Mouse (Mus musculus): ENCODE measurements around the gene Tom1l2. TPM values are rescaled to one million over a fixed set of nuclear protein-coding genes. Genes with fewer than 3 reads are reported as not detected.
A peak's percentile ranks its signal among the peaks of the same experiment; 100 is the strongest.

Tom1l2 gene
- total and polyA plus RNA-seq, 2 experiments from 2014 or later: 49.4 to 120 TPM

- Histone ChIP-seq H3K9ac (replicated peaks; ENCODE audit: low read length, poor library complexity, severe bottlenecking) (no peak overlapping the region), H3K27me3 (ENCODE audit: insufficient read depth, low read length) (no peaks in the 10 kb centered on the region), H3K9me3 (ENCODE audit: low read length) (no peaks in the 10 kb centered on the region), H3K27ac (ENCODE audit: low read depth, low read length) (no peak overlapping the region), H3K4me1 (ENCODE audit: insufficient read depth, low read length) (0 out of 2 replicates have a peak, but pooled peaks cover 2% of the 10 kb centered on the region), H3K4me3 (ENCODE audit: low read depth, low read length) (no peak overlapping the region), H3K4me2 (ENCODE audit: low read depth, low read length, poor library complexity, severe bottlenecking) (no peak overlapping the region), H3K36me3 (ENCODE audit: insufficient read depth, low read length) (no peaks in the 10 kb centered on the region)
- no peak for ATAC-seq (ENCODE audit: low FRiP score)
- no peak for DNase-seq (ENCODE audit: low spot score)
- no peak for TF ChIP-seq CTCF (IDR thresholded peaks at IDR 0.05)
Measured at GRCm38 (mm10) chr11:60323731-60324130, 29.0 kb downstream of the Tom1l2 start.

GRCm38 (mm10) chr11:60321438-60321837 is 31.3 kb downstream of the Tom1l2 start:
- H3K27ac ChIP-seq (ENCODE audit: low read depth, low read length): 0 out of 2 replicates have a peak overlapping the region, but pooled peaks have one; percentile 6
- no peak overlapping the region for H3K4me3 ChIP-seq (ENCODE audit: low read depth, low read length)
- H3K4me1 ChIP-seq (ENCODE audit: insufficient read depth, low read length): 0 out of 2 replicates have a peak, but pooled peaks cover 4% of the 10 kb centered on the region
- no peaks in the 10 kb centered on the region for H3K9me3 ChIP-seq (ENCODE audit: low read length)
- 72% methylated on average over 2 of the region's 2 CpGs for WGBS
- no peaks in the 10 kb centered on the region for H3K27me3 ChIP-seq (ENCODE audit: insufficient read depth, low read length)
- no peak overlapping the region for H3K9ac ChIP-seq (replicated peaks; ENCODE audit: low read length, poor library complexity, severe bottlenecking)
- ATAC-seq (ENCODE audit: low FRiP score): no peak
- H3K4me2 ChIP-seq (ENCODE audit: low read depth, low read length, poor library complexity, severe bottlenecking): no peak overlapping the region
- no peak for DNase-seq (ENCODE audit: low spot score)
- H3K36me3 ChIP-seq (ENCODE audit: insufficient read depth, low read length): no peaks in the 10 kb centered on the region
- no peak for TF ChIP-seq CTCF (IDR thresholded peaks at IDR 0.05)

- Histone ChIP-seq H3K27ac (ENCODE audit: low read depth, low read length) (peak overlapping the region; percentile 32; the same call in 1 of the 2 replicates), H3K4me3 (ENCODE audit: low read depth, low read length) (no peak overlapping the region), H3K4me2 (ENCODE audit: low read depth, low read length, poor library complexity, severe bottlenecking) (no peak overlapping the region), H3K36me3 (ENCODE audit: insufficient read depth, low read length) (no peaks in the 10 kb centered on the region), H3K27me3 (ENCODE audit: insufficient read depth, low read length) (no peaks in the 10 kb centered on the region), H3K9me3 (ENCODE audit: low read length) (no peaks in the 10 kb centered on the region), H3K9ac (replicated peaks; ENCODE audit: low read length, poor library complexity, severe bottlenecking) (no peak overlapping the region), H3K4me1 (ENCODE audit: insufficient read depth, low read length) (0 out of 2 replicates have a peak, but pooled peaks cover 4% of the 10 kb centered on the region)
- no peak for DNase-seq (ENCODE audit: low spot score)
- ATAC-seq (ENCODE audit: low FRiP score): no peak
- 57% methylated on average over 8 of the region's 8 CpGs for WGBS
- TF ChIP-seq CTCF (IDR thresholded peaks at IDR 0.05): no peak
Measured at GRCm38 (mm10) chr11:60320426-60321037, 32.2 kb downstream of the Tom1l2 start.

DNA sequence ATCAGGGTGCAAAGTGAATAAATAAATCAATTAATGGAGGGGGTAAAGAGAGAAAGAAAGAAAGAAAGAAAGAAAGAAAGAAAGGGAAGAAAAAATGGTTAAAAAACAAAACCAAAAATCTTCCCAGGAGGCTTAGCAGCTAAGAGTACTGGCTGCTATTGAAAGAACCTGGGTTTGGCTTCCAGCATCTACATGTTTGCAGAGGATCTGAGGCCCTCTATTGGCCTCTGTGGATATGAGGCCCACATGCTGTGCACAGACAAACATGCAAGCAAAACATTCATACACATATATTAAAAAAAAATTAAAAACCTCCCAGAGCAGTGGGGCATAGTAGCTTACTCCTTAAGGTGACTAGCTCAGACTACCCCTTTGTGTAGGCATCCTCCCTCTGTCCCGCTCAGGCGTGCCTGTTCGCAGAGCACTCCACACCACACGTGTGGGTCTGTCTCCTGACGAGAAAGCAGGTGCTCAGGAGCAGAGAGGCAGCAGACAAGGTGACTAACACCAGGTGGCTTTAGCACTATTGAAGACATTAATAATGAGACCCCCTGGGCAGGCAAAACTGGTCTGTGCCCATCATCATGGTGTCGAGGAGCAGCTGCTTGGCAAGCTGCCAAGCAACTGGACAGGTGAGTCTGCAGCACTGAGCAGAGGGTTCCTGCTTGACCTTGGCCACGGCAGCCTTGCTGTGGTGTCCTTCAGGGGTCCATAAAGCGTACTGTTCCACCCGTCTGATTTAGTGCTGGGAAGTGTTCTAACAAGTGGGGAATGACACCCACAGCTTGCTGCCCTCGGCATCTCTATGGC is 33.2 kb downstream of the Tom1l2 start:
- 67% methylated on average over 10 of the region's 10 CpGs for WGBS
- peak overlapping the region; percentile 14; the same call in 1 of the 2 replicates for H3K27ac ChIP-seq (ENCODE audit: low read depth, low read length)
- H3K4me1 ChIP-seq (ENCODE audit: insufficient read depth, low read length): 0 out of 2 replicates have a peak, but pooled peaks cover 4% of the 10 kb centered on the region
- H3K4me3 ChIP-seq (ENCODE audit: low read depth, low read length): no peak overlapping the region
- H3K9ac ChIP-seq (replicated peaks; ENCODE audit: low read length, poor library complexity, severe bottlenecking): no peak overlapping the region; the same call in 1 of the 2 replicates
- peak; percentile 47 for DNase-seq (ENCODE audit: low spot score)
- TF ChIP-seq CTCF (IDR thresholded peaks at IDR 0.05): peak; percentile 55
- no peak overlapping the region for H3K4me2 ChIP-seq (ENCODE audit: low read depth, low read length, poor library complexity, severe bottlenecking)
- ATAC-seq (ENCODE audit: low FRiP score): no peak; the same call in 1 of the 2 replicates
- no peaks in the 10 kb centered on the region for H3K27me3 ChIP-seq (ENCODE audit: insufficient read depth, low read length)
- no peaks in the 10 kb centered on the region for H3K9me3 ChIP-seq (ENCODE audit: low read length)
- no peaks in the 10 kb centered on the region for H3K36me3 ChIP-seq (ENCODE audit: insufficient read depth, low read length)

GRCm38 (mm10) chr11:60318716-60319115 is 34.0 kb downstream of the Tom1l2 start:
- ATAC-seq (ENCODE audit: low FRiP score) (no peak), DNase-seq (ENCODE audit: low spot score) (no peak)
- no peak overlapping the region for H3K4me3 ChIP-seq (ENCODE audit: low read depth, low read length)
- 27% methylated on average over 5 of the region's 5 CpGs for WGBS
- no peaks in the 10 kb centered on the region for H3K9me3 ChIP-seq (ENCODE audit: low read length)
- H3K27me3 ChIP-seq (ENCODE audit: insufficient read depth, low read length): no peaks in the 10 kb centered on the region
- no peaks in the 10 kb centered on the region for H3K36me3 ChIP-seq (ENCODE audit: insufficient read depth, low read length)
- H3K27ac ChIP-seq (ENCODE audit: low read depth, low read length): peak overlapping the region; percentile 14; the same call in 1 of the 2 replicates
- no peak overlapping the region for H3K4me2 ChIP-seq (ENCODE audit: low read depth, low read length, poor library complexity, severe bottlenecking)
- no peak overlapping the region; the same call in 1 of the 2 replicates for H3K9ac ChIP-seq (replicated peaks; ENCODE audit: low read length, poor library complexity, severe bottlenecking)
- 0 out of 2 replicates have a peak, but pooled peaks cover 4% of the 10 kb centered on the region for H3K4me1 ChIP-seq (ENCODE audit: insufficient read depth, low read length)
- TF ChIP-seq CTCF (IDR thresholded peaks at IDR 0.05): no peak

All from midbrain, postnatal 0 days (tissue).